Mouse (Mus musculus) heart, postnatal 14 days (tissue): ENCODE data around the gene Epn1. TPM values are rescaled to one million over a fixed set of nuclear protein-coding genes. Genes with fewer than 3 reads are reported as not detected.

Source experiments
- microRNA-seq, 2 experiments: library from miRNA; unstranded; fragments of <30 nt; microRNA quantifications; one replicate each; pipeline ENCODE4 v1.2.0; 2021 to 2022
- total RNA-seq, 2 experiments: library from RNA; stranded (reverse); gene quantifications; 2 replicates each; pipeline ENCODE4 v1.2.3; 2021

The Epn1 gene
- total RNA-seq, 2 experiments from 2014 or later = 181 TPM

Small RNA genes within 50 kb of the gene (microRNA-seq; reads per million reads assigned to microRNA genes)
- 0 reads per million in 2 experiments for gene Gm26217

Other genes starting within 250 kb of the Epn1 start
- under 1 TPM in 1 of 2 experiments, not detected in 1; 0.05 TPM for gene Shisa7, start 235.5 kb upstream of the Epn1 start, total RNA-seq
- gene Isoc2b, start 210.0 kb upstream of the Epn1 start, total RNA-seq = 1 to 10 TPM; 3.1 to 4.2 TPM
- gene Isoc2a, start 203.1 kb upstream of the Epn1 start, total RNA-seq = 10 to 100 TPM; 22.9 to 27.0 TPM
- not detected for gene Gm36210, start 173.7 kb upstream of the Epn1 start, total RNA-seq
- gene Zfp628, start 165.0 kb upstream of the Epn1 start, total RNA-seq = 1 to 10 TPM; 9.4 to 9.6 TPM
- gene Nat14, start 158.2 kb upstream of the Epn1 start, total RNA-seq = 1 to 10 TPM; 5.9 to 6.1 TPM
- 1 to 10 TPM; 7.8 TPM for gene Ssc5d, start 154.4 kb upstream of the Epn1 start, total RNA-seq
- 10 to 100 TPM in 1 of 2 experiments, 1 to 10 TPM in 1; 4.2 to 11.6 TPM for gene Sbk2, start 115.8 kb upstream of the Epn1 start, total RNA-seq
- 10 to 100 TPM; 14.9 to 37.3 TPM for gene Sbk3, start 109.1 kb upstream of the Epn1 start, total RNA-seq
- gene Zfp579, start 84.1 kb upstream of the Epn1 start, total RNA-seq = 10 to 100 TPM; 14.3 to 18.1 TPM
- 1 to 10 TPM; 8.1 to 8.6 TPM for gene Zfp524, start 65.8 kb upstream of the Epn1 start, total RNA-seq
- gene Fiz1, start 65.5 kb upstream of the Epn1 start, total RNA-seq = 10 to 100 TPM; 17.0 to 20.2 TPM
- not detected for gene Gm44973, start 64.7 kb upstream of the Epn1 start, total RNA-seq
- 10 to 100 TPM; 18.2 to 19.9 TPM for gene Zfp865, start 59.9 kb upstream of the Epn1 start, total RNA-seq
- under 1 TPM; 0.17 TPM for gene Ccdc106, start 59.7 kb upstream of the Epn1 start, total RNA-seq
- not detected for gene 4632433K11Rik, start 46.1 kb upstream of the Epn1 start, total RNA-seq
- gene Zfp784, start 41.8 kb upstream of the Epn1 start, total RNA-seq = 1 to 10 TPM; 5.0 to 6.6 TPM
- gene Zfp580, start 28.7 kb upstream of the Epn1 start, total RNA-seq = 1 to 10 TPM; 5.5 to 7.9 TPM
- 10 to 100 TPM; 85.6 to 94.1 TPM for gene U2af2, start 18.1 kb upstream of the Epn1 start, total RNA-seq
- gene Rfpl4, start 36.7 kb downstream of the Epn1 start, total RNA-seq = not detected
- gene Rasl2-9, start 45.7 kb downstream of the Epn1 start, total RNA-seq = 1 to 10 TPM; 5.3 to 5.8 TPM
- not detected for gene Vmn1r55, start 69.4 kb downstream of the Epn1 start, total RNA-seq
- gene Vmn1r56, start 116.5 kb downstream of the Epn1 start, total RNA-seq = not detected
- not detected for gene Vmn1r57, start 138.3 kb downstream of the Epn1 start, total RNA-seq